Mouse (Mus musculus) heart, embryonic 10.5 days (tissue): ENCODE data around the gene Prkcsh. TPM values are rescaled to one million over a fixed set of nuclear protein-coding genes. Genes with fewer than 3 reads are reported as not detected.

Experiments
- DNase-seq: peaks from one replicate; pipeline ENCODE4 v3.0.0-alpha.2; 2017; ENCODE audit warnings: low spot score
- H3K27ac ChIP-seq: fragments of 300-500 bp; sonication (generic); 2 replicates; pipeline ENCODE4 v1.5.1; 2016; ENCODE audit warnings: mild to moderate bottlenecking
- H3K27me3 ChIP-seq: fragments of 300-500 bp; sonication (generic); 2 replicates; pipeline ENCODE4 v1.6.1; 2016; ENCODE audit warnings: mild to moderate bottlenecking; ENCODE audit not compliant: poor library complexity, insufficient read depth, severe bottlenecking
- H3K36me3 ChIP-seq: fragments of 300-500 bp; sonication (generic); 2 replicates; pipeline ENCODE4 v1.6.1; 2016; ENCODE audit warnings: mild to moderate bottlenecking, moderate library complexity
- H3K4me1 ChIP-seq: fragments of 300-500 bp; sonication (generic); 2 replicates; pipeline ENCODE4 v1.6.1; 2016; ENCODE audit warnings: mild to moderate bottlenecking
- H3K4me3 ChIP-seq: fragments of 300-500 bp; sonication (generic); 2 replicates; pipeline ENCODE4 v1.5.1; 2016; ENCODE audit warnings: mild to moderate bottlenecking, moderate library complexity
- H3K9me3 ChIP-seq: fragments of 300-500 bp; sonication (generic); 2 replicates; pipeline ENCODE4 v1.6.1; 2016; ENCODE audit warnings: mild to moderate bottlenecking, moderate library complexity
- WGBS: fragments of 180-500 bp; shearing (Covaris S2); methylation state at CpG from one replicate; pipeline ENCODE4 v1.1.7; 2016; 5-methylcytosine and 5-hydroxymethylcytosine counted together
- polyA plus RNA-seq: library from polyadenylated mRNA; unstranded; fragments of >200 nt; fragmentation: Nextera tagmentation; extraction: Ambion mirVana; gene quantifications from 2 replicates; pipeline ENCODE4 v1.2.1, GENCODE M21; 2016

The Prkcsh gene
- polyA plus RNA-seq, 1 experiment from 2014 or later: 106 TPM

- H3K27me3 ChIP-seq: peaks cover 59% of the 10 kb centered on the region
- H3K27ac ChIP-seq: no peak overlapping the region
- no peaks in the 10 kb centered on the region for H3K9me3 ChIP-seq
- H3K36me3 ChIP-seq: peaks cover 34% of the 10 kb centered on the region
- WGBS: 32% methylated on average over 29 of the region's 29 CpGs
- no peak for DNase-seq
- H3K4me1 ChIP-seq: peaks cover 23% of the 10 kb centered on the region
- no peak overlapping the region for H3K4me3 ChIP-seq
Observed at GRCm38 (mm10) chr9:22055713-22056112, 53.1 kb downstream of the Prkcsh start.

- no peaks in the 10 kb centered on the region for H3K9me3 ChIP-seq
- 72% methylated on average over 9 of the region's 9 CpGs for WGBS
- peaks cover 52% of the 10 kb centered on the region for H3K27me3 ChIP-seq
- no peak overlapping the region for H3K27ac ChIP-seq
- peaks cover 16% of the 10 kb centered on the region for H3K4me1 ChIP-seq
- DNase-seq: no peak
- no peak overlapping the region for H3K4me3 ChIP-seq
- H3K36me3 ChIP-seq: peaks cover 40% of the 10 kb centered on the region
Observed at GRCm38 (mm10) chr9:22056303-22056910, 53.8 kb downstream of the Prkcsh start.

GRCm38 (mm10) chr9:22057031-22057517 is 54.5 kb downstream of the Prkcsh start:
- Histone ChIP-seq H3K4me3 (no peak overlapping the region), H3K36me3 (peaks cover 43% of the 10 kb centered on the region), H3K9me3 (no peaks in the 10 kb centered on the region), H3K4me1 (peaks cover 10% of the 10 kb centered on the region), H3K27ac (no peak overlapping the region), H3K27me3 (peaks cover 45% of the 10 kb centered on the region)
- WGBS: 85% methylated on average over 9 of the region's 9 CpGs
- no peak for DNase-seq

- 83% methylated on average over 9 of the region's 9 CpGs for WGBS
- H3K36me3 ChIP-seq: peaks cover 52% of the 10 kb centered on the region
Observed at GRCm38 (mm10) chr9:22058011-22058424, 55.4 kb downstream of the Prkcsh start.

GRCm38 (mm10) chr9:22061339-22061738 is 58.7 kb downstream of the Prkcsh start:
- Histone ChIP-seq H3K4me3 (no peak overlapping the region), H3K36me3 (peaks cover 79% of the 10 kb centered on the region), H3K4me1 (no peaks in the 10 kb centered on the region), H3K9me3 (no peaks in the 10 kb centered on the region), H3K27ac (no peak overlapping the region), H3K27me3 (peaks cover 4% of the 10 kb centered on the region; the same call in 1 of the 2 replicates)
- 84% methylated on average over 2 of the region's 2 CpGs for WGBS
- no peak for DNase-seq

More at GRCm38 (mm10) chr9:22058011-22058424, 55.4 kb downstream of the Prkcsh start:
- peaks cover 36% of the 10 kb centered on the region for H3K27me3 ChIP-seq
- peaks cover 10% of the 10 kb centered on the region for H3K4me1 ChIP-seq
- H3K27ac ChIP-seq: no peak overlapping the region
- no peak overlapping the region for H3K4me3 ChIP-seq
- no peak for DNase-seq
- H3K9me3 ChIP-seq: no peaks in the 10 kb centered on the region

Other genes starting within 250 kb of the Prkcsh start
- 112 and 160 TPM in 2 replicates for gene Spc24, start 242.5 kb upstream of the Prkcsh start, polyA plus RNA-seq
- 16.4 and 16.9 TPM in 2 replicates for gene Kank2, start 204.1 kb upstream of the Prkcsh start, polyA plus RNA-seq
- gene Angptl8, start 167.3 kb upstream of the Prkcsh start, polyA plus RNA-seq: 2.5 and 5.7 TPM in 2 replicates
- gene Dock6, start 150.2 kb upstream of the Prkcsh start, polyA plus RNA-seq: 47.9 and 56.9 TPM in 2 replicates
- 6.2 and 6.8 TPM in 2 replicates for gene Rab3d, start 84.6 kb upstream of the Prkcsh start, polyA plus RNA-seq
- gene Ccdc159, start 75.3 kb upstream of the Prkcsh start, polyA plus RNA-seq: 3.6 and 4.2 TPM in 2 replicates
- 50.1 and 52.6 TPM in 2 replicates for gene Tmem205, start 75.2 kb upstream of the Prkcsh start, polyA plus RNA-seq
- gene Plppr2, start 65.8 kb upstream of the Prkcsh start, polyA plus RNA-seq: 6.5 and 7.0 TPM in 2 replicates
- 5.7 and 6.9 TPM in 2 replicates for gene Swsap1, start 47.1 kb upstream of the Prkcsh start, polyA plus RNA-seq
- 25.0 and 25.9 TPM in 2 replicates for gene Epor, start 39.3 kb upstream of the Prkcsh start, polyA plus RNA-seq
- gene Rgl3, start 13.4 kb upstream of the Prkcsh start, polyA plus RNA-seq: 1.8 and 2.3 TPM in 2 replicates
- 0.20 and 0.75 TPM in 2 replicates for gene Ccdc151, start 172 bp upstream of the Prkcsh start, polyA plus RNA-seq
- gene Elavl3, start 49.2 kb downstream of the Prkcsh start, polyA plus RNA-seq: 0.15 and 0.29 TPM in 2 replicates
- not detected in 2 replicates for gene Gm49318, start 68.5 kb downstream of the Prkcsh start, polyA plus RNA-seq
- gene Zfp653, start 68.6 kb downstream of the Prkcsh start, polyA plus RNA-seq: 9.6 and 10.8 TPM in 2 replicates
- gene Ecsit, start 82.6 kb downstream of the Prkcsh start, polyA plus RNA-seq: 58.4 and 65.6 TPM in 2 replicates
- 246 and 375 TPM in 2 replicates for gene Cnn1, start 96.4 kb downstream of the Prkcsh start, polyA plus RNA-seq
- 149 and 176 TPM in 2 replicates for gene Elof1, start 114.4 kb downstream of the Prkcsh start, polyA plus RNA-seq
- 62.3 and 67.2 TPM in 2 replicates for gene Acp5, start 132.9 kb downstream of the Prkcsh start, polyA plus RNA-seq
- gene Pigyl, start 154.0 kb downstream of the Prkcsh start, polyA plus RNA-seq: 44.7 and 60.3 TPM in 2 replicates
- 0.11 TPM in 2 replicates for gene Zfp872, start 185.3 kb downstream of the Prkcsh start, polyA plus RNA-seq
- 17.2 and 19.2 TPM in 2 replicates for gene Zfp809, start 222.9 kb downstream of the Prkcsh start, polyA plus RNA-seq